Mouse (Mus musculus) heart, postnatal 10 days (tissue): ENCODE data around the gene Wfdc3. TPM values are rescaled to one million over a fixed set of nuclear protein-coding genes. Genes with fewer than 3 reads are reported as not detected.
"Not testable (repeated sequence)": the region's sequence is repeated elsewhere in the genome, so short reads cannot be mapped to it uniquely, and the experiment has no call there.

Experiments
- DNase-seq, 2 experiments: peaks; one replicate each; pipeline ENCODE4 v3.0.0; 2021
- intact Hi-C: fragments of 180-260 bp; cut with DNase I; formaldehyde crosslinking; loops from one replicate; pipeline ENCODE4 v1.15.1; 2025
- total RNA-seq, 2 experiments: library from RNA; stranded (reverse); gene quantifications; 2 replicates each; pipeline ENCODE4 v1.2.3; 2021

The Wfdc3 gene
- total RNA-seq, 2 experiments from 2014 or later, result 0.17 to 0.40 TPM

DNA sequence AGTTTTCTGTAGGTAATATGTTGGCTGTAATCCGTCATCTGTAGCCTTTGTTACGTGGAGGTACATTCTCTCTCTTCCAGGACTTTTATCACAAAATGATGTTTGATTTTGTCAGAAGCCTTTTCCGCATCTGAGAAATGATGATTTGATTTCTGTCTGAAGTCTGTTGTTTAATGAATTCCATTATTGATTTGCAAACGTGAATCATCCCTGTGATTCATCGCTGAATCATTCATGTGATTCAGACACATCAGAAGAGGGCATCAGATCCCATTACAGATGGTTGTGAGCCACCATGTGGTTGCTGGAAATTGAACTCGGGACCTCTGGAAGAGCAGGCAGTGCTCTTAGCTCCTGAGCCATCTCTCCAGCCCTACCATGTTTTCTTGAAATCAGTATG, 3.3 kb upstream of the Wfdc3 start:
- intact Hi-C loops, result no loop called here
- DNase-seq, result no peak

GRCm38 (mm10) chr2:164748191-164748590, 2.5 kb upstream of the Wfdc3 start:
- intact Hi-C loops, result no loop called here
- no peak for DNase-seq

- no peak for DNase-seq
- intact Hi-C loops, result loop anchor here (2.0 kb wide), 1 partner anchor 20 kb away; no protein-coding TSS in a partner anchor
These were observed 962 bp upstream of the Wfdc3 start for GRCm38 (mm10) chr2:164746693-164747092.

DNA sequence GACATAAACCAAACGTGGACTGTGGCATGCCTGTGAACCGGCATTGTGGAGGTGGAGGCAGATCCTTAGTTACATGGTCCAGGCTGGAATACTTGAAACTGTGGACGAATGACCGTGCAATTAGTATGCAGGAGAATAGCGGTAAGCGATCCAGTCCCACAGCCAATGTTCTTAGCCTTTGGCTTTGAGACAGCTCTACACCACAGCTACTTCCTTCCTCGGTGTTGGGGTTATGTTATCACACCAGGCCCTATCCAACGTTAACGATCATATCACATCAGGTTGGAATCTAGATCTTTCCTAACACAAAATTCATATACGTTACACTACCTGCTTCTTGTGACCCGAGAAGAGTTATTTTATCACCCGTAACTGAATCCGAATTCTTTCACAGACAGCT, 744 bp downstream of the Wfdc3 start:
- no peak for DNase-seq
- intact Hi-C loops, result no loop called here

DNA sequence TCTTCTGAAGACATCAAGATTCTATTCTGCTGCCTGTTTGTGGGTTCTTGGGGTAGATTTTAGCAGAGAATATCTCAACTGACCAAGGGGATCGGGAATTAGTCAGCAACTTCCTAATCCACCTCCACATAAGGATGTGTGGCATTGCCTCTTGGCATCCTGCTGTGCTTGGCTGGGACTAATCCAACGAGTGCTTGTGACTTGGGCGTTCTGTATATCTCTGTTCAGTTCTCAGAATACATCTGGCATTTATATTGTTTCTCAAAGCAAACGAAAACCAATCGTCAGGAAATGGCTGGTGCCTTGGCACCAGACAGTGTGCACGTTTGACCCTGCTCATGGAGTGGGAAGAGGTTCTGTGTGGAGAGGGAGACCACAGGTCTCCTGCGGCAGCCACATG, 5.9 kb downstream of the Wfdc3 start:
- no peak for DNase-seq
- intact Hi-C loops, result no loop called here

- intact Hi-C loops, result no loop called here
- no peak for DNase-seq
These were observed 8.2 kb downstream of the Wfdc3 start for GRCm38 (mm10) chr2:164737377-164738090.

DNA sequence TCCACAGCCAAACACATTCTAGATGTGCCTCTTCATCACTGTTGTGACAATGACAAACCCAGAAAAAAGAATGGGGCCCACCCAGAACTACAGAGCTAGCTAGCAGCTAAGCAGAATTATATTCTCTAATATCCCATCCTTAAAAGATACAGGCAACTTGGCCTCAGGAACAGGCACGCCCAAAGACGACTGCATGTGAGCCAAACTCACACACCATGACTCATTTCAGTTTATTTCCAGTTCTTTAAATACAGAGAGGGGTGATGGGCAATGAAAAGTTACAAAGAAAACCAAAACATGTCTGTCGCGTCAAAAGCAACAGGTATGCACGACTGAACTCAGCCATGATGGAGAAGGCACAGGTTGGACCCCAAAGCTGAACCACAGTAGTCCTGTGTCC, 10.3 kb downstream of the Wfdc3 start:
- DNase-seq, result no peak

GRCm38 (mm10) chr2:164734839-164735238, 10.9 kb downstream of the Wfdc3 start:
- no peak for DNase-seq
- intact Hi-C loops, result no loop called here

More for the DNA sequence above, 10.3 kb downstream of the Wfdc3 start:
- intact Hi-C loops, result no loop called here

GRCm38 (mm10) chr2:164733259-164733658, 12.5 kb downstream of the Wfdc3 start:
- intact Hi-C loops, result no loop called here
- DNase-seq, result no peak

DNA sequence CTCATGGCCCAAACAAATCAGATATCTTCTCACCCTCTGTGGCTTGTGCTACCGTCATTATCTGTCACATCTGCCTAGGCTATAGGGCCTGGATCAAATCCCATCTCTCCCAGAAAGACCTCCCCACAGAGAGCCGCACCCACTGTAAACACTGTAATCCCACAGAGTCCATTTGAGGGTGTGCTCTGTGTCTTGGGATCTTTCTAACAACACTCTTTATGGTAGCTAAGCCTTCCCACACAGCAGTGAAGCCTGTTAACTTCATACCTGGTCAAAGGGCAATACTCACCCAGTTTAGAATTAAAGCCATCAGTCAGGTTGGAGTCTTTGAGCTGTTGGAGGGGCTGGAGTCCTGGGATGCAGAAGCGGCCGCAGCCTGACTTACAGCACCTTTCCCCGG, 14.0 kb downstream of the Wfdc3 start:
- DNase-seq, result no peak
- intact Hi-C loops, result no loop called here

DNA sequence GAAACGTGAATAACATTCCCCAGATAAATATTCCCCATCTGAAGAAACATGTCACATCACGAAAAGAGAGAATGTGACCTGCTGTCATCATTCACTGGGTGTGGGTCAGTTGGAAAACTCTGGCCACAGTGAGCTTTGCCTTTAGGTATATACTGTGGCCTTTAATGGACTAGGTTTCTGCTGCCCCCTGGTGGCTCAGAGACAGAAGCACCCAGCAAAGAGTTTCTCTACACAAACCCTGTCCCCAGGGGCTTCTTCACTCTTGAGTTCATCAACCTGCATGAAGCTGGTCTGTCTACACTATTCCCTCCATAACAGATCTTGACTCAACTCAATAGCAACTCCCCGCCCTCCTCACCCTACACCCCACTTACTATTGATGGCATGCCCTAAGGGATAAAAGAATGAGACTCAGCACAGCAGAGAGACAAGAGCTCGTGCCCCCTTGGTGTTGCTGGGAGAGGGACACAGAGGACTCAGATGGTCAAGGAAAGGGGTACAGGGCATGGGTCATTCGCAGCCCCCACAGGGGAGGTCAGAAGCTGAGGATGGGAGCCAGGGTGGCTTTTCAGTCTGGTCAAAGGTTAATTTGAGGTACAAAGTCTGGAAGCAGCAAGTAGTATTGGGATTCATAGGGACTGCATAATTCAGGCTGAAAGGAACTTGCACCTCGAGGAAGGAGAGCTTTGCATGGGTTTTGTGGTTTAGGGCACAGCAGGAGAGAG, 19.7 kb downstream of the Wfdc3 start:
- intact Hi-C loops, result loop anchor here (1.0 kb wide), 2 partner anchors 47 to 134 kb away; no protein-coding TSS in a partner anchor
- peak; percentile 70 to 80 for DNase-seq

GRCm38 (mm10) chr2:164723276-164723675, 22.5 kb downstream of the Wfdc3 start:
- intact Hi-C loops, result no loop called here

DNA sequence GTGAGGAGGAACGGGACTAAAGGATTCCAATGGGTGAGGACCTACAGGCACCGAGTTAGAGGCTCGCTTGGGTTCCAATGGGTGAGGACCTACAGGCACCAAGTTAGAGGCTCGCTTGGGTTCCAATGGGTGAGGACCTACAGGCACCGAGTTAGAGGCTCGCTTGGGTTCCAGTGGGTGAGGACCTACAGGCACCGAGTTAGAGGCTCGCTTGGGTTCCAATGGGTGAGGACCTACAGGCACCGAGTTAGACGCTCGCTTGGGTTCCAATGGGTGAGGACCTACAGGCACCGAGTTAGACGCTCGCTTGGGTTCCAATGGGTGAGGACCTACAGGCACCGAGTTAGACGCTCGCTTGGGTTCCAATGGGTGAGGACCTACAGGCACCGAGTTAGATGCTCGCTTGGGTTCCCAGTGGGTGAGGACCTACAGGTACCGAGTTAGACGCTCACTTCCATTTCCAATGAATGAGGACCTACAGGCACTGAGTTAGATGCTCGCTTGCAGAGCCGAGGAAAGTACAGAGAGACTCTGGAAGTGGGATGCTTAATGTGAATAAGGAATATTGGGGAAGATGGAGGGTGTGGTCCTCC, 29.4 kb downstream of the Wfdc3 start:
- intact Hi-C loops, result not testable (repeated sequence)

More at GRCm38 (mm10) chr2:164723276-164723675, 22.5 kb downstream of the Wfdc3 start:
- no peak for DNase-seq

GRCm38 (mm10) chr2:164715005-164715404, 30.7 kb downstream of the Wfdc3 start, which contains the start of gene Spint5:
Spint5 (plus strand) TSS chr2:164715305.
- intact Hi-C loops, result no loop called here
- no peak for DNase-seq

More for the DNA sequence above, 29.4 kb downstream of the Wfdc3 start:
- not testable (repeated sequence) for DNase-seq

DNA sequence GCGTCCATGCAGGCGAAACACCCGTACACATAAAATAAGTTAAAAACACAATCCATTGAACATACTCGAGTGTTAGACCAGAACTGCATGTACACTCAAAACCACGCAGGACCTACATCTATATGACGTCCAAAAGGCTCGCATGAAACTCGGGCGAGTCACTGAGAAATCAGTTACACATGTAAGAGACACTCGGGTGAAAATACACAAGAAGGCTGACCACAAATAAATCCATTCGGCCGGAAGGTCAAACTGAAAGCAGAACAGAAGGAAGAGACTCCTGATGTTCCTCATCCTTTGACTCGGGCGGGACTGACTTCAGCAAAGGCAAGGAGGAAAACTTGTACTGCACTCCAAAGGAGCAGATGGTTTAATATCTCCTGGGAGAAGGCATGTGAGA, 39.7 kb downstream of the Wfdc3 start:
- intact Hi-C loops, result no loop called here
- no peak for DNase-seq

DNA sequence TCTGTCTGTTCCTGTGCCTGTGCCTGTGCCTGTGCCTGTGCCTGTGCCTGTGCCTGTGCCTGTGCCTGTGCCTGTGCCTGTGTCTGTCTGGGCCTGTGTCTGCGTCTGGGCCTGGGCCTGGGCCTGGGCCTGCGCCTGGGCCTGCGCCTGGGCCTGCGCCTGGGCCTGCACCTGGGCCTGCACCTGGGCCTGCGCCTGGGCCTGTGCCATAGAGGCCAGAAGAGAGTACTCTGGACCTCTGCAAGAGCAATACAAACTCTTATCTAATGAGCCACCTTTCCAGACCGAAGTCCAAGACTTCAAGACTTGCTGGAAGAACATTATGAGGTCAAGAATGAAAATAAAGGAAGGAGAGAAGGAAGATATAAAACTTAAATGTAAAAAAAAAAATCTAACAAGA, 40.4 kb downstream of the Wfdc3 start:
- intact Hi-C loops, result no loop called here
- DNase-seq, result no peak

DNA sequence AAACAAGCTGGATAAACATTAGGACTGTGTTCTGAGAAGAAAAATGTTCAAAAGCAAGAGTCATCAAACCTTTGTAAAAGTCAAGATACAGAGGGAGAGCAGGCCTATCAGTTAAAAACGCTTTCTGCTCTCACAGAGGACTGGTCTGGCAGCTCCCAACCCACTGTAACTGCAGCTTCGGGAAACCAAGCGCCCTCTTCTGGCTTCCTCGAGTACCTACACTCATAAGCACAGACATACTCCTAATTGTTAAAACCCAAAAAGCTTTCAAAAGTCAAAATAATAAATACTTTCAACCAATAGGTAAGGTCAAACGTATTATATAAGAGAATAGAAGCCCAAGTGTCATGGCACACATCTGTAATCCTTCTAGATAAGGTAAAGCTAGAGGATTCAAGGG, 41.5 kb downstream of the Wfdc3 start:
- intact Hi-C loops, result no loop called here
- no peak for DNase-seq

DNA sequence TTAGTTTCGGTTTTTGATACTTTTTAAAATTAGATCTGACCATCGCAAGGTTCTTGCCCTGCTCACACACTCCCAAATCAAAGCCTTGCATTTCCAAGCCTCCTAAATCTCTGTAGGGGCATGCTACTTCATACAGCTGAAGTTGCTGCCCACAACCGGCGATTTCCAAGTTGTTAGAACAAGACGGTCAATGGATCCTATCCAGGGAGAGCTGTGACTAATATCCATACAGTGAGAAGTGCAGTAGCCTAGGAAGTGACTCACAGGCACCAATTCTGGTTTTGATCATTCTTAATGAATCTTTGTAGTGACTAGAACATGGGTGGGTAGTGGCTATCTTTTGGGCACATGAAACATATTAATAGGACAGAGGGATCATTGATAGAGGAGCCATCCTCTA, 44.0 kb downstream of the Wfdc3 start:
- DNase-seq, result no peak
- intact Hi-C loops, result no loop called here

GRCm38 (mm10) chr2:164700959-164701358, 44.8 kb downstream of the Wfdc3 start:
- intact Hi-C loops, result no loop called here
- no peak for DNase-seq

DNA sequence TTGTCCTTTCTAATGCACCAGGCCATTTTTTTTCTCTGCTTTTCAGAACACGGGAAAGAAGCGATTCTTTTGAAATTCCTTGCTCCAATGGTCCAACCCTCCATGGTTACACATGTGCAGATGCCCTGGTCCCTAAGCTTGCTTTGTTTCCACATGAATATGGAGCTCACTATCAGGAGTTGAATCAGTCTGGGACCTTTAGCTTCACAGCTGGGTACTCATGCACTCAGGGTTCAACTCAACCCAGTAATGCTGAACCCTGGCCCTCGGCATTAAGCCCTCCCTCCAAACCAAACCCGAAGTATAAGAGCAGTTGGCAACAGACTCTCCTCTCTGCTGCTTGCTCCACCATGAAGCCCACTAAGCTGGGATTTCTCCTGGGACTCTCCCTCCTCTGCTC, 47.5 kb downstream of the Wfdc3 start, which contains the start of gene Spint4:
Spint4 (plus strand) TSS at position 301 of the 400 bp plus-strand sequence.
- intact Hi-C loops, result no loop called here
- DNase-seq, result no peak

DNA sequence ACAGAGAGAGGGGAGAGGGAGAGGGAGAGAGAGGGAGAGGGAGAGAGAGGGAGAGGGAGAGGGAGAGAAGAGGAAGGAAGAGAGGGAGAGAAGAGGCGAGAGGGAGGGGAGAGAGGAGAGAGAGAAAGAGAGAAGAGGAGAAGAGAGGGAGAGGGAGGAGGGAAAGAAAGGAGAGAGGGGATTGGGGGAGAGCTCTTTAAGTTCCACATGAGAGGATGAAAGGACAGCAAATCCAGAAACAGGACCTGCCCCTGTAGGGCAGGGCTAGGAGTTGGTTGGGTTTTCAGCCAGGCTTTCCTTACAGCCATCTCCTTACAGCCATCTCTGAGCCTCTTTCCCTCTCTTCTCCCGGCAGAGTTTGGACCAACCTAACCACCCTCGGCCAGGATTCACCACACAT, 60.9 kb downstream of the Wfdc3 start, which contains the start of gene Wfdc13:
Wfdc13 (plus strand) TSS at position 301 of the 400 bp plus-strand sequence.
- intact Hi-C loops, result no loop called here

More for the DNA sequence above, 60.9 kb downstream of the Wfdc3 start, which contains the start of gene Wfdc13:
- no peak for DNase-seq
